23 mouse cellular contexts compared by ENCODE assay signal in genomic region chr5:28245574-28245973, GRCm38 (mm10). TPM values are rescaled to one million over a fixed set of nuclear protein-coding genes. Genes with fewer than 3 reads are reported as not detected.
DNase-seq lines count a peak whose midpoint lies in the region; ATAC-seq and TF ChIP-seq lines count a peak whose summit lies in the region.
"Had no signal": no experiment of that assay in that cellular context is flagged by ENCODE, and none has a peak within 500 bp of the region (broad histone marks: within the 10 kb centered on the region; RNA-seq: fewer than 3 reads in every experiment).

Cnpy1 (minus strand) TSS chr5:28245806.

- no peak within 1 kb of the TSS for H3K27ac ChIP-seq in hindbrain, embryonic 10.5 days
- no peak within 1 kb of the TSS for H3K27ac ChIP-seq in hindbrain, postnatal 0 days
- no peak within 1 kb of the TSS for H3K27ac ChIP-seq in midbrain, embryonic 16.5 days (ENCODE audit: low read length)
- H3K27ac ChIP-seq: forebrain, embryonic 12.5 days; heart, embryonic 13.5 days; kidney, embryonic 15.5 days; liver, embryonic 15.5 days; neural tube, embryonic 12.5 days had no signal

- no peak within 1 kb of the TSS for H3K9ac ChIP-seq in hindbrain, postnatal 0 days (replicated peaks; ENCODE audit: low read length)
- H3K9ac ChIP-seq in midbrain, embryonic 16.5 days (ENCODE audit: low read depth, low read length), result no peak within 1 kb of the TSS
- H3K9ac ChIP-seq: forebrain, embryonic 12.5 days; heart, embryonic 13.5 days; kidney, embryonic 15.5 days; liver, embryonic 15.5 days; neural tube, embryonic 12.5 days had no signal

- DNase-seq in cerebellum, postnatal 25 days, result peak; percentile 10 to 19
- no peak for DNase-seq in cerebellum, adult 18-20 months
- DNase-seq in hindbrain, embryonic 10.5 days (ENCODE audit: low spot score), result no peak
- peak; percentile 23 for DNase-seq in hindbrain, postnatal 0 days (ENCODE audit: low spot score)
- DNase-seq in layer of hippocampus, postnatal 25 days (ENCODE audit: extremely low spot score in 1 of 2, low spot score in 1 of 2), result no peak
- DNase-seq in left cerebral cortex, adult 11 months (ENCODE audit: low spot score), result no peak
- DNase-seq: adrenal gland, adult 8-10 months; B cell, adult 2 months; cerebellum, adult 9-10 months; thymus, postnatal 14 days had no signal

- H3K27me3 ChIP-seq in hindbrain, embryonic 10.5 days (ENCODE audit: insufficient read depth, poor library complexity, severe bottlenecking), result peaks cover 5% of the 10 kb centered on the region; the same call in 1 of the 2 replicates
- no peaks in the 10 kb centered on the region for H3K27me3 ChIP-seq in hindbrain, postnatal 0 days (ENCODE audit: insufficient read depth, low read length)
- no peaks in the 10 kb centered on the region for H3K27me3 ChIP-seq in midbrain, embryonic 16.5 days (ENCODE audit: control insufficient read depth, insufficient read depth, low read depth, low read length)
- H3K27me3 ChIP-seq: forebrain, embryonic 12.5 days; kidney, embryonic 15.5 days; liver, embryonic 15.5 days; neural tube, embryonic 12.5 days had no signal

- no peak for TF ChIP-seq CTCF in hindbrain, postnatal 0 days (IDR thresholded peaks at IDR 0.05; ENCODE audit: low read depth)

- no peak within 1 kb of the TSS for H3K4me3 ChIP-seq in hindbrain, embryonic 10.5 days
- no peak within 1 kb of the TSS for H3K4me3 ChIP-seq in hindbrain, postnatal 0 days (ENCODE audit: low read length)
- H3K4me3 ChIP-seq in midbrain, embryonic 16.5 days (ENCODE audit: low read depth, low read length), result no peak within 1 kb of the TSS
- H3K4me3 ChIP-seq: forebrain, embryonic 12.5 days; heart, embryonic 13.5 days; kidney, embryonic 15.5 days; liver, embryonic 15.5 days; neural tube, embryonic 12.5 days had no signal

- no peak for ATAC-seq in hindbrain, postnatal 0 days
- ATAC-seq in midbrain, embryonic 16.5 days, result no peak
- no peak for ATAC-seq in megakaryocyte, adult 5-6 weeks (ENCODE audit: poor library complexity, severe bottlenecking)
- ATAC-seq: intestine, postnatal 0 days; lung, postnatal 0 days had no signal

- WGBS in hindbrain, embryonic 10.5 days, result 74% methylated on average over 11 of the region's 11 CpGs
- 54% methylated on average over 11 of the region's 11 CpGs for WGBS in hindbrain, postnatal 0 days
- WGBS in midbrain, embryonic 16.5 days, result 52% methylated on average over 11 of the region's 11 CpGs

- peaks cover 6% of the 10 kb centered on the region; the same call in 1 of the 2 replicates for H3K4me1 ChIP-seq in hindbrain, embryonic 10.5 days (replicated peaks)
- peaks cover 11% of the 10 kb centered on the region; the same call in 1 of the 2 replicates for H3K4me1 ChIP-seq in hindbrain, postnatal 0 days (ENCODE audit: insufficient read depth, low read length)
- no peaks in the 10 kb centered on the region for H3K4me1 ChIP-seq in midbrain, embryonic 16.5 days (ENCODE audit: control insufficient read depth, insufficient read depth, low read length)
- H3K4me1 ChIP-seq: heart, embryonic 13.5 days; kidney, embryonic 15.5 days; liver, embryonic 15.5 days; neural tube, embryonic 12.5 days had no signal

- H3K36me3 ChIP-seq in hindbrain, embryonic 10.5 days, result no peaks in the 10 kb centered on the region
- no peaks in the 10 kb centered on the region for H3K36me3 ChIP-seq in hindbrain, postnatal 0 days (ENCODE audit: insufficient read depth, low read length)
- H3K36me3 ChIP-seq in midbrain, embryonic 16.5 days (ENCODE audit: control insufficient read depth, insufficient read depth, low read length), result no peaks in the 10 kb centered on the region
- H3K36me3 ChIP-seq: forebrain, embryonic 12.5 days; heart, embryonic 13.5 days; kidney, embryonic 15.5 days; liver, embryonic 15.5 days; neural tube, embryonic 12.5 days had no signal

- H3K9me3 ChIP-seq in hindbrain, embryonic 10.5 days, result no peaks in the 10 kb centered on the region
- no peaks in the 10 kb centered on the region for H3K9me3 ChIP-seq in hindbrain, postnatal 0 days (ENCODE audit: low read length)
- H3K9me3 ChIP-seq in midbrain, embryonic 16.5 days (replicated peaks; ENCODE audit: control insufficient read depth, low read length, poor library complexity, severe bottlenecking), result no peaks in the 10 kb centered on the region
- H3K9me3 ChIP-seq: forebrain, embryonic 12.5 days; heart, embryonic 13.5 days; kidney, embryonic 15.5 days; liver, embryonic 15.5 days; neural tube, embryonic 12.5 days had no signal

- H3K4me2 ChIP-seq in hindbrain, postnatal 0 days (ENCODE audit: low read depth, low read length), result no peak within 1 kb of the TSS
- no peak within 1 kb of the TSS for H3K4me2 ChIP-seq in midbrain, embryonic 16.5 days (ENCODE audit: low read length)
- H3K4me2 ChIP-seq: forebrain, embryonic 12.5 days; heart, embryonic 13.5 days; kidney, embryonic 15.5 days; liver, embryonic 15.5 days; neural tube, embryonic 12.5 days had no signal

RNA-seq across cellular contexts. Expression of gene Cnpy1, which starts in this region (rescaled TPM):
- 46.7 and 69.8 TPM in 2 replicates for polyA plus RNA-seq in hindbrain, embryonic 10.5 days (2016; fragmentation: Nextera tagmentation; extraction: Ambion mirVana)
- total RNA-seq in hindbrain, postnatal 0 days (2014; rRNA removed), result 43.9 and 45.6 TPM in 2 replicates
- 31.7 and 36.9 TPM in 2 replicates for polyA plus RNA-seq in hindbrain, postnatal 0 days (2015; fragmentation: Nextera tagmentation; extraction: Ambion mirVana)
- 34.3 and 34.5 TPM in 2 replicates for polyA plus RNA-seq in midbrain, embryonic 16.5 days (2015; fragmentation: Nextera tagmentation; extraction: Ambion mirVana)
- total RNA-seq in layer of hippocampus, postnatal 25 days (2021), result under 1 TPM; 0.19 to 0.81 TPM
- not detected in 2 replicates for total RNA-seq in megakaryocyte, adult 5-6 weeks (2015)
- total RNA-seq in megakaryocyte, adult 5-6 weeks (2017), result not detected in 2 replicates
- total RNA-seq: adrenal gland, adult 8-10 months; gastrocnemius, adult 8-10 months; granulocyte monocyte progenitor cell, adult 5-6 weeks; hematopoietic stem cell, adult 5-6 weeks; left cerebral cortex, postnatal 25 days had no signal
- polyA plus RNA-seq: heart, embryonic 13.5 days had no signal

Comparison
In these comparisons a context has a peak if more than half of its experiments do, and no peak if none do; other contexts are left out.
1. RNA of gene Cnpy1 (total RNA-seq): 43.9 to 45.6 TPM in hindbrain, postnatal 0 days; 0.19 to 0.81 TPM in layer of hippocampus, postnatal 25 days and not detected in megakaryocyte, adult 5-6 weeks; every median in the first group is over 10 times any median in the second.
2. DNase-seq: peak in cerebellum, postnatal 25 days (2 of 2) and hindbrain, postnatal 0 days (single experiment); none in cerebellum, adult 18-20 months (0 of 2), hindbrain, embryonic 10.5 days (single experiment), layer of hippocampus, postnatal 25 days (0 of 2) and left cerebral cortex, adult 11 months (single experiment).